Mouse (Mus musculus): Measurements from ENCODE around the gene Gon4l. TPM values are rescaled to one million over a fixed set of nuclear protein-coding genes. Genes with fewer than 3 reads are reported as not detected.
"Not testable (repeated sequence)": the region's sequence is repeated elsewhere in the genome, so short reads cannot be mapped to it uniquely, and the experiment has no call there.

Gon4l gene
- 10 to 100 TPM; 13.4 to 13.7 TPM for total RNA-seq (2021)
- long read RNA-seq, experiment 1, partial matches to known transcripts, result 3 of 4 reads
- long read RNA-seq, experiment 1, other reads (novel, unspliced or antisense), result 1 of 4 reads
- long read RNA-seq, experiment 2, partial matches to known transcripts, result 6 of 12 reads
- long read RNA-seq, experiment 2, other reads (novel, unspliced or antisense), result 6 of 12 reads

DNA sequence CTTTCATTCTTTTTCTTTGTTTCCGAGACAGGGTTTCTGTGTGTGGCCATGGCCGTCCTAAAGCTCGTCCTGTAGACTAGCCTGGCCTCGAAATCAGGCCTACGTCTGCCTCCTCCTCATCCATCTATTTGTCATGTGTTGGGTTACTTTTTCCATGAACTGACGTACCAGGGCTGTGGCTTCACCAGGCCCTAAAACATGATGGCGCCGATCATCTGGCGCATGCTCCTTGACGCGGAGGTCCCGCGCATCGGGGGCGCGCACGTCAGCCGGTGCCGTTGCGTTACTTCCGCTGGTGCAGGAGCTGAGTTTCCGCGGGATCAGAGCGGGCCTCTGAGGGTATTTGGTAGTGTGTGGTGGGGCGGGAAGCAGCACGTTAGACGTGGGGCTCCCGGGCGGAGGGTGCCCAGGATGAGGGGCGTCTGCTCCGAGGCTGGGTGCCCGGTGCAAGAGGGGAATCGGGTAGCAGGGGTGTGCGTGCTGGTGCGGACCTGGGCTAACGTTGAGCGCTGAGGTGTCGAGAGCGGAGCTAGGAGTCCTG, at the start of gene Gon4l:
Gene Gon4l, plus strand, starts transcription at position 281 of the 541 bp plus-strand sequence.
- DNase-seq (ENCODE audit: low spot score), result peak; percentile 30

DNA sequence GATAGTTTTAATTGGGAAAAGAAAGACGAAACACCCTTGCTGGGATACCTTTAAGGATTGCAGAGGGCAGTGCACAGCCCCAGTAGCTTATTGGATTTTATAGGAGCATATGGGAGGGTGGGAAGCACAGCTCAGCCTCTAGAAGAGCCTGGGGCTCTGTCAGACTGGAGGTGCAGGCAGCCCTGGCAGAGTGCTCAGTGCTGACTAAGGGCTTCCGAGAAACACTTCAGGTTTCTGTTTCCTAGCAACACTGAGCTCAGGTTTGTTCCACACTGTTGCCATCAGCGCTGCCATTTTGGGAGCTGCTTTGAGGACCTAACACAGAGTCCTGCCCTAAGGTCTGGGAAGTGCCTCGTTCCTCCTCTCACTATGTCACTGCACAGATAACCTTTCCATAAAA, 48.7 kb upstream of the Gon4l start:
- DNase-seq (ENCODE audit: low spot score), result not testable (repeated sequence)

DNA sequence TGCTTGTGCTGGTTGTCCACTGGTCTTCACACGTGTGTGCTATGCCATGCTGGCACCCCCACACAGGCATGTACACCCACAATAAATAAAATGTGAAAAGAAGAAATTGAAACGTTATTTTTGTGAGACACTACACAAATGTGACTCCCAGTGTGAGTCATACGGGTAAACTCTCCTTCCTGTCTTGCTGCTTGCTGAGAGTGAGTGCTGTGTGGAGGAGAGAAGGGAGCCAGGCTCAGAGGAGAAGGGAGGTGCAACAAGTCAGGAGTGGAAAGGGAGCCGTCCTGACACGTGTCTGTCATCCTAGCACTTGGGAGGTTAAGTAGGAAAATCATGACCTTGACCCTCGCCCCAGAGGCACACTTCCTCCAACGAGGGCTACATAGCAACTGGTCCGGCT, 48.2 kb upstream of the Gon4l start:
- DNase-seq (ENCODE audit: low spot score), result not testable (repeated sequence)

DNA sequence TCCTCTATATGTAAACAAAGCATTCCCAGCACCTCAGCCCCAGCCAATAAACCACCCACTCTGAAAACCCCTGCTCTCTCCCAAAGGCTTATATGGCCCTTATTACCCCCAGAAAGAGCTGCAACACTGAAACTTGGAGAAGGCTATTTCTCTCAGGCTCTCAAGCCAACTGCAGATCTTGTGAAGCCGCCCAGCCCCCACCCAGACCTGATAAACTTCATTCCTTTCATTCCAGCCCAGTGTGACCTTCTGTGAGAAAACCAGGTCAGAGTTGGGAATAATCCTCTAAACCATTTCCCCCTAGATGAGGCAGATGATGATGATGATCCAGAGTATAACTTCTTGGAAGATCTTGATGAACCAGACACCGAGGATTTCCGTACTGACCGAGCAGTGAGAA, 47.0 kb upstream of the Gon4l start:
- DNase-seq (ENCODE audit: low spot score), result not testable (repeated sequence)

DNA sequence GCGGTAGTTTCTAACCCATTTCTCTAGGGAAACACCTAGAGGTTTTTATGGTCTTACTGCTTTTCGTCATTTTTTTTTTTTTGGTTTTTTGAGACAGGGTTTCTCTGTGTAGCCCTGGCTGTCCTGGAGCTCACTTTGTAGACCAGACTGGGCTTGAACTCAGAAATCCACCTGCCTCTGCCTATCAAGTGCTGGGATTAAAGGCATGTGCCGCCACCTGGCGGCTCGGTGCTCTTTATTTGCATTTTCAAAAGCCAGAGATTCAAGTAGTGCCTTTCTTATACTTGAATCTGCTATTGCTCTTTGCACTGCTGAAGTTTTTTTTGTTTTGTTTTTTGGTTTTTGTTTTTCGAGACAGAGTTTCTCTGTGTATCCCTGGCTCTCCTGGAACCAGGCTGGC, 37.5 kb upstream of the Gon4l start:
- not testable (repeated sequence) for DNase-seq (ENCODE audit: low spot score)

DNA sequence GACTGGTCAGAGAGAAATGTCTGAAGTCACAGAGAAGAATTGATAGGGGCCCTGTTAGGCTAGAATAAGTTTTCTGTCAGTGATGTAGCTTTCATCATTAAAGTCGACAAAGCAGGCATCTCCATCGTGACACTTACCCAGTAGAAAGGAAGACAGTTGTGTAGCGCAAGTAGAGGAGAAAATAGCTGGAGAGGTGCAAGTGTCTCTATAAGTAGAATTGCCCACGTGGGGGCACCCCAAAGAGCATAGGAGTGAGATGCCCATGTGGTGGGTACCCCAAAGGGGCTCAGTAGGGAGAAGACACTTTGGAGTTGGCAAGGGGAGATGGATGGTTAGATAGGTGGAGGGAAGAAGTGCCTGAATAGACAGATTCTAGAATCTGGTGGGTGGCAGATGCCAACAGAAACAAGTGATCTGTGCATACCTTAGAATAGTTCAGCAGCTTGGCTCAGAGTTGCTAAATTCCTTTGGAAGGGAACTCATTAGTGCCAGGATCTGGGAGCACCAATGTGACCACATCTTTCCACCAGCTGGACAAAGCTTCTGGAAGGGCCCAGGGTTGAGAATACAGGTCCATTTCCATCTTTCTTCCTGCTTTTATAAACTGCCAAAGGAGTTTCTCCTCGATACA, 31.0 kb upstream of the Gon4l start:
- no peak for DNase-seq (ENCODE audit: low spot score)

DNA sequence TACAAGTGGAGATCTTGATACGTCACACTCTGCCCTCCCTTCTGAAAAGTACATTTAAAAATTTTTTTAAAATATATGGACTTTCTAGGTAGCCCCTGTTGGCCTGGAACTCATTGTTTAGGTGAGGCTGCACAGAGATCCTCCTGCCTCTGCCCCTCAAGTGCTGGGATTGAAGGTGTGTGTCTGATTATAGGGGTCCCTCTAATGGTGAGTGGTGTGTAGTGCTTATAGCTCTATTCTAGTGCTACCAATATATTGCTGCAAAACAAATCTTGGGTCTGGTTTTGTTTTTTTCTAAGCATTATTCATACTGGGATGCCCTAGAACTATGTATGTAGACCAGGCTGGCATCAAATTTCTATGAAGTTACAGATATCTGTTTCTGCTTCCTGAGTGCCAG, 9.3 kb upstream of the Gon4l start:
- no peak for DNase-seq (ENCODE audit: low spot score)

DNA sequence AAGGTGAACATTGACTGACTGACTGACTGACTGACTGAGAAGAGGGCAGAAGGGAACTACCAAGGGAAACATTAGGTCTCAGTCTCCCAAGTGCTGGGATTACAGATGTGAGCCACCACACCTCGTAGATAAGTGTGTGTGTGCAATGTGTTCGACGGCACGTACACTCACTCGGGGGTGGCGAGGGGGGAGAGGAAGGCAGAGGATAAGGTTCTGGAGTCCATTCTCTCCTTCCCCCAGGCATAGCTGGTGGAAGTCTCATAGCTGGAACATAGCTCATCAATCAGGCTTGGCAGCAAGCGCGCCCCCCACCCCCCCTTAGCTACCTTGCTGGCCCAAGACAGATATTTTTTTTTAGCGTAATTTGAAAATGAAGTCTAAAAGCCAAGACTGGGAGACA, 7.8 kb upstream of the Gon4l start:
- DNase-seq (ENCODE audit: low spot score), result no peak

DNA sequence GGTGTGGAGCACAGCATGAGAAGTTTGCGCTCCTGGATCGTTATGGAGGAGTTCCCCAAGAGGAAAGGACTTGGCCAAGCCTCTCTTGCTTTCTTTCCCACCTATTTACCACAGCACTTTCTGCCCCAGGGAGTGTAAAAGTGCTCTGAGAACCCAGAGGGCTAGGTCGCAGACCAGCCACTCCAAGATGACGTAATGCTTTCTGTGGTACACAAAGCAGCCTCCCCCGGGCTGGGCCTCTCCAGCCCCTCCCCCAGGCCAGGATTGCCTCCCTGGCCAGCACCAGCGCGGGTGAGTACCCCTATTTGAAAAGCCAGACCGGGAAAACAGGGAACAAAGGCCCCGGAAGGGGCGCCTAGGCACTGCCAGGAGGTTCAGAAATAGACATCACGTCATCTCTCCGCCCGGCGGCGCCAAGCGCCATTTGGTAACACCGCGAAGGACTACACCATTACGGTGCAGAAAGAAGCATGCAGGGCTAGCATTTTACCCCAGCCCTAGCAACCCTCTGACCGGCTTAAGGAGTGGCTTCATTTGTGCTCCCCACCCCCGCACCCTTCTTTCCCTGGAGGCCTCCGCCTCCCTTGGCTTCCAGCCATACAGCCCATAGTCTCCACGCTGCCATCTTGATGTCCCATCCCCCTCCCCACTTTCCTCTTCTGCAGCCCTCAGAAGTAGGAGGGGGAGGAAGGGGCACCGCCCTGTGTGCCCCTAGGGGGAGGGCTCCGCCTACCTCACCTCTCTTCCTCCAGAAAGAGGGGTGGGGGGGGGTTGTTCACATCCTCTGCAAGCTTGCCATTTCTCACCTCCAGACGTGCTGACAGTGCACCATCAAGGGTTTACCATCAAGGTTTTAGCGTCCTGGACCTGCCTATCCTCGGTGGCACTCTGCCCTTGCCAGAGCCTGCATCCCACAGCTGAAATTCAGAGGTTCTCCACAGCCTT, 3.6 kb upstream of the Gon4l start:
- peak; percentile 35 for DNase-seq (ENCODE audit: low spot score)

DNA sequence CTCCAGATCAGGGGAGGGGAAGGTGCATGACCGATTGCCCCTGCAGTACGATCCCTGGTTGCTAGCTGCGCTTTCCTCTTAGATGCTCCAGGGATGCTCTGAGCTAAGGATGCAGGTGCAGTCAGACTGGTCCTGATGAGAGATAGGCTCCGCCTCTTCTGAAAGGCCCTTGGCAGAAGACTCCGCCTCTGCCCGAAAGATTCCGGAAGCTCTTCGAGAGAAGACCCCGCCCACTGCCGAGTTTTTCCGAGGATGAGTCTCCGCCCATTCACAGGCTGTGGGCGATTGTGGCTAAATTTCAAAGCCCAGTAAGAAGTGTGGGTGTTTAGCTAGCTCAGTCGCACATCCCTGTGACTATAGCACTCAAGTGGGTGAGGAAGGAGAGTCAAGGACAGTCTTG, 2.6 kb upstream of the Gon4l start:
- peak; percentile 36 for DNase-seq (ENCODE audit: low spot score)

DNA sequence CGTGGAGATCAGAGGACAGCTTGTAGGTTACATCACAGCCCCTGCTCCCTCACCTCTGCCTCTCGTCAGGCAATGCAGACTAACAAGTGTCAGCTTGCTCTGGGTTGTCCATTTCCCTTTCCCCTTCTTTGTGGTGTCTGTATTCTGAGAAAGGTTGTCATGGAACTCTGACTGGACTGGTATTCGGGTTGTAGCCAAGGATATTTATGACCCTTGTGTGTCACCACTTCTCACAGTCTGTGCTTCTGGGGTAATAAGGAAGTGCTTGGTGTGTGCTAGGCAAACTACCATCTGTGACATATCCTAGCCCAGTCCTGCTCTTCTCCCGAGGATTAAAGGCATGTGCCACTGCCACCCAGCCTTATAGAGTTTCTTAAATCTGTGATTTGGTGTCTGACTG, 14.1 kb downstream of the Gon4l start:
- no peak for DNase-seq (ENCODE audit: low spot score)

DNA sequence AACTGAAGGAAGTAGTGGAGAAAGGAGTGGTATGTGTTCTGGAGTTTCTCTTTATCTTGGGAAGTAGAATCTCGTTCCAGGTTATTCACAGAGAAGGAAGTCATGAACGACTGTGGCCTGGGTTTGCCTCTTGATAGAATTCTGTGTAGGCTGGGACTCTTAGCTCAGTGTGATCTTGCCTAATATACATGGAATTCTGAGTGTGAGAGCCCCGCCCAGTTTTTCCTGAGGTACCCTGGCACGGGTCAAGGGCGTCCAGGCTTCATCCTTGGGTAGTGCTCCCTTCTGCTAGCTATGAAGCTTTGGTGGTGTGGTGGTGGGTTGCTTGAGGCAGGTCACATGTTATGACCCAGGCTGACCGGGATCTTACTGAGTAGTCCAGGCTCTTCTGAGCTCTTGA, 20.8 kb downstream of the Gon4l start:
- no peak for DNase-seq (ENCODE audit: low spot score)

DNA sequence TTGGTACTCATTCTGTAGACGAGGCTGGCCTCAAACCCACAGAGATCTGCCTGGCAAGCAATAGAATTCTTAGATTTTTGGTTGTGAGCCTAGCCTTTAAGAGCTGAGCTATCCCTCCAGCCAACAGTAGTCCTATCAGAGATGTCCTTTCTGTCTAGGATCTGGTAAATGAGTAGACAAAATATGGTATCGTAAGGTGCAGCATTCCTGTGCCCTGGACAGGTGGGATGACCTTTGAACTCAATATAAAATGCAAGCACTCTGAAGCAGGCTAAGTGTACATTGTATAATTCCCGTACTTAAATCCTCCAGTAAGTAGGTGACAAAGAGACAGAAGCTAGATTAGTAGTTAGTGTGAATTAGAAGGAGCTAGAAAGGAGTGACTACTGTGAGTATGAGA, 27.1 kb downstream of the Gon4l start:
- no peak for DNase-seq (ENCODE audit: low spot score)

DNA sequence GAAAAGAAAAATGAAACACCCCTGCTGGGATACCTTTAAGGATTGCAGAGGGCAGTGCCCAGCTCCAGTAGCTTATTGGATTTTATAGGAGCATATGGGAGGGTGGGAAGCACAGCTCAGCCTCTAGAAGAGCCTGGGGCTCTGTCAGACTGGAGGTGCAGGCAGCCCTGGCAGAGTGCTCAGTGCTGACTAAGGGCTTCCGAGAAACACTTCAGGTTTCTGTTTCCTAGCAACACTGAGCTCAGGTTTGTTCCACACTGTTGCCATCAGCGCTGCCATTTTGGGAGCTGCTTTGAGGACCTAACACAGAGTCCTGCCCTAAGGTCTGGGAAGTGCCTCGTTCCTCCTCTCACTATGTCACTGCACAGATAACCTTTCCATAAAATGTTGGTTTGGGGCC, 31.7 kb downstream of the Gon4l start:
- DNase-seq (ENCODE audit: low spot score), result not testable (repeated sequence)

DNA sequence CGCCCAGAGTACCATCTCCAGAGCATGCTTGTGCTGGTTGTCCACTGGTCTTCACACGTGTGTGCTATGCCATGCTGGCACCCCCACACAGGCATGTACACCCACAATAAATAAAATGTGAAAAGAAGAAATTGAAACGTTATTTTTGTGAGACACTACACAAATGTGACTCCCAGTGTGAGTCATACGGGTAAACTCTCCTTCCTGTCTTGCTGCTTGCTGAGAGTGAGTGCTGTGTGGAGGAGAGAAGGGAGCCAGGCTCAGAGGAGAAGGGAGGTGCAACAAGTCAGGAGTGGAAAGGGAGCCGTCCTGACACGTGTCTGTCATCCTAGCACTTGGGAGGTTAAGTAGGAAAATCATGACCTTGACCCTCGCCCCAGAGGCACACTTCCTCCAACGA, 32.1 kb downstream of the Gon4l start:
- not testable (repeated sequence) for DNase-seq (ENCODE audit: low spot score)

DNA sequence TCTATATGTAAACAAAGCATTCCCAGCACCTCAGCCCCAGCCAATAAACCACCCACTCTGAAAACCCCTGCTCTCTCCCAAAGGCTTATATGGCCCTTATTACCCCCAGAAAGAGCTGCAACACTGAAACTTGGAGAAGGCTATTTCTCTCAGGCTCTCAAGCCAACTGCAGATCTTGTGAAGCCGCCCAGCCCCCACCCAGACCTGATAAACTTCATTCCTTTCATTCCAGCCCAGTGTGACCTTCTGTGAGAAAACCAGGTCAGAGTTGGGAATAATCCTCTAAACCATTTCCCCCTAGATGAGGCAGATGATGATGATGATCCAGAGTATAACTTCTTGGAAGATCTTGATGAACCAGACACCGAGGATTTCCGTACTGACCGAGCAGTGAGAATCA, 33.4 kb downstream of the Gon4l start:
- not testable (repeated sequence) for DNase-seq (ENCODE audit: low spot score)

DNA sequence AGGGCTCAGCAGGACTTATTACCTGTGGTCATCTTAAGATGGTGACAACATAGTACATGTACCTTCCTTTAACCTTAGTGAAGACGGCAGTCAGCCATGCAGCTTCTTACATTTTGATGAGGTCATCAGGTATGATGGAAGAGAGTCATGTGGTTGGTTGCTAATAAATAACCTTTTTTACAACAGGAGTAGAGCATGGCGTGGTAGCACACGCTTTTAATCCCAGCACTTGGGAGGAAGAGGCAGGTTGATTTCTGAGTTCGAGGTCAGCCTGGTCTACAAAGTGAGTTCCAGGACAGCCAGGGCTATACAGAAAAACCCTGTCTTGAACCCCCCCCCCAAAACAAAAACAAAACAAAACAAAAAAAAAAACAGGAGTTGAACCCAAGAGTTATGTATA, 47.5 kb downstream of the Gon4l start:
- not testable (repeated sequence) for DNase-seq (ENCODE audit: low spot score)

DNA sequence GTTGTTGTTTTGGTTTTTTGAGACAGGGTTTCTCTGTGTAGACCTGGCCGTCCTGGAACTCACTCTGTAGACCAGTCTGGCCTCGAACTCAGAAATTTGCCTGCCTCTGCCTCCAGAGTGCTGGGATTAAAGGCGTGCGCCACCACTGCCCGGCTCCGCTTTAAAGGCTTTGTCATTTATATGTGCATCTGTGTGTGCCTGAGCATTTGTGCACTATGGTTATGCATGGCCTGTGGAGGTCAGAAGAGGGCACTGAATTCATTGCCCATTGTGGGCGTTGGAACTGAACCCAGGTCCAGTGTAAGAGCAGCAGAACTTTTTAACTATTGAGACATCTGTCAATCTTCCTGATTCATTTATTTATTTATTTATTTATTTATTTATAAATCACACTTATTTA, 58.0 kb downstream of the Gon4l start:
- DNase-seq (ENCODE audit: low spot score), result not testable (repeated sequence)

DNA sequence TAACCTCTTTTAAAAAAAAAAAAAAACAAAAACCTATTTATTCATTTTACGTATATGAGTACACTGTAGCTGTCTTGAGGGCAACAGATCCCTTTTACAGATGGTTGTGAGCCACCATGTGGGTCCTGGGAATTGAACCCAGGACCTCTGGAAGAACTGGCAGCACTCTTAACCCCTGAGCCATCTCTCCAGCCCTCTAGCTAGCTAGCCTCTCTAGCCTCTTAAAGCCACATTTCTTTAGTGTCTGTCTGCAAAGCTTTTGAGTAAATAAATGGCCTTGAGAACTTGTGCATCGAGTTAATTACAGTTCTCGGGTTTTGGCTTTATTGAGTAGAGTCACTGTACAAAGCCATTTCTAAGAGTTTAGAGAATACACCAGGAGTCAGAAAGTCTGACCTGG, 69.8 kb downstream of the Gon4l start:
- no peak for DNase-seq (ENCODE audit: low spot score)

DNA sequence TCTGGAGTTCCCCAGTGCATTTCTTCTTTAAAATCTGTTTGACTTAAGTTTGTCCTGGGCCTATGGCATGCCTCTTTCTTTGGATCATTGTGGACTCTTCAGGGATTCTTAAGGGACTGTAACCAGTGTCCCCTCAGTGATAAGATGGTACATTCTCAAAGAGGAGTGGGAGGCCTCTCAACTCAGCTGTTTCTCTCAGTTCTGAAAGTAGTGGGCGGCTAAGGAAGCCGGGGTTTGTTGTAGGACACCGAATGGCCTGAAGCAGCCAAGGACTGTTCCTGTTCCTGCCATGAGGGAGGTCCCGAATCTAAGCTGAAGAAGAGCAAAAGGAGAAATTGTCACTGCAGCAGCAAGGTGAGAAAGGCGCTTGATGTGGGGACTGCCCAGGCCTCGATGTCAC, 70.2 kb downstream of the Gon4l start:
- DNase-seq (ENCODE audit: low spot score), result no peak

DNA sequence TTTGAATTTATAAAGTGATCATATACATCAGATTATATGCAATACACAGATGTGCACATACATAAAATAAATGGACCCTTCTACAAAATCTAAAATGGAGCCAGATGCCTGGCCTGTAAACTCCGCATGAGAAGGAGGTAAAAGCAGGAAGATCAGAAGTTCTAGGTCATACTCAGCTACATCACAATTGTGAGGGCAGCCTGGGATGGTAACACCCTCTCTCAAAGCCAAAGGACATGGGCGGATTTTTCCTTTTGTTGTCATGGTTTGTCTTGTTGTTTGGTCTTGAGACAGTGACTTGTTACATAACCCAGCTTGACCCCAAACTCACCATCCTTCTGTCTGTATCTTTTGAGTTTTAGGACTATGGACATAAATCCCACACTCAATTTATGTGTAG, 70.7 kb downstream of the Gon4l start:
- no peak for DNase-seq (ENCODE audit: low spot score)

All from gastrocnemius, adult 18-20 months (tissue).